Mouse (Mus musculus) neural tube, embryonic 14.5 days (tissue): ENCODE measurements around the gene Tcstv3. TPM values are rescaled to one million over a fixed set of nuclear protein-coding genes. Genes with fewer than 3 reads are reported as not detected.

Experiments
- ATAC-seq: fragments of 200-750 bp; cut with Nextera tagmentation; 2 replicates; pipeline ENCODE4 v1.8.0; 2017; ENCODE audit warnings: low read depth, mild to moderate bottlenecking, moderate TSS enrichment, moderate library complexity
- H3K27ac ChIP-seq: fragments of 300-500 bp; sonication (generic); 2 replicates; pipeline ENCODE4 v1.5.1; 2014; ENCODE audit warnings: low read depth, mild to moderate bottlenecking, control low read depth, low read length, moderate library complexity, mixed read lengths
- H3K27me3 ChIP-seq: fragments of 300-500 bp; sonication (generic); 2 replicates; pipeline ENCODE4 v1.6.1; 2014; ENCODE audit warnings: low read length; ENCODE audit not compliant: control insufficient read depth, insufficient read depth
- H3K36me3 ChIP-seq: fragments of 300-500 bp; sonication (generic); 2 replicates; pipeline ENCODE4 v1.6.1; 2014; ENCODE audit warnings: low read length, mixed read lengths; ENCODE audit not compliant: control insufficient read depth, insufficient read depth
- H3K4me1 ChIP-seq: fragments of 300-500 bp; sonication (generic); 2 replicates; pipeline ENCODE4 v1.6.1; 2014; ENCODE audit warnings: low read length; ENCODE audit not compliant: control insufficient read depth, insufficient read depth
- H3K4me2 ChIP-seq: fragments of 300-500 bp; sonication (generic); 2 replicates; pipeline ENCODE4 v1.6.1; 2014; ENCODE audit warnings: mild to moderate bottlenecking, low read depth, low read length, control low read depth
- H3K4me3 ChIP-seq: fragments of 300-500 bp; sonication (generic); 2 replicates; pipeline ENCODE4 v1.5.1; 2014; ENCODE audit warnings: low read depth, low read length, control low read depth, mixed read lengths
- H3K9ac ChIP-seq: fragments of 300-500 bp; sonication (generic); replicated peaks from 2 replicates; pipeline ENCODE4 v1.6.1; 2014; ENCODE audit warnings: low read depth, mild to moderate bottlenecking, control low read depth, low read length, mixed read lengths
- H3K9me3 ChIP-seq: fragments of 300-500 bp; sonication (generic); 2 replicates; pipeline ENCODE4 v1.6.1; 2016; ENCODE audit warnings: low read length; ENCODE audit not compliant: control insufficient read depth
- WGBS: fragments of 180-500 bp; shearing (Covaris S2); extraction: QIAGEN DNeasy Blood & Tissue Kit; methylation state at CpG from one replicate; pipeline ENCODE4 v1.1.7; 2014; 5-methylcytosine and 5-hydroxymethylcytosine counted together
- polyA plus RNA-seq: library from polyadenylated mRNA; unstranded; fragments of >200 nt; fragmentation: Nextera tagmentation; extraction: Ambion mirVana; gene quantifications from 2 replicates; pipeline ENCODE4 v1.2.1, GENCODE M21; 2014

The Tcstv3 gene
- polyA plus RNA-seq, 1 experiment from 2014 or later: not detected

DNA sequence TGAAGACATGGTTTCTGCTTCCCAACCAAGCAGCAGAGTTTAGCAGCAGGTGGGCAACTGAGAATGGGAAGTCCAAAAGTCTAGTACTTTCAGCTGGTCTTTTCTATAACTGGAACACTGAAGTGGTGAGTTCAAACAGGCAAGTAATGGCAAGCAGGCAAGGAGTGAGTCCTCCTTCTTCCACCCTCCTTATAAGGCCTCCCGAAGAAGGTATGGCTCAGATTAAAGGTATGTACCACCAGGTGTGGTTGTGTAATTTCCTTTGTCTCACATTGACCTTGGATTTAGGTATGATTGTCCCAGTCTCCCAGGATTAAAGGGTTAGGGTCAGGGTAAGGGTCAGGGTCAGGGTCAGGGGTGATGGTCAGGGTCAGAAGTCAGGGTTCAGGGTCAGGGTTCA, 4.0 kb downstream of the Tcstv3 start:
- 90% methylated on average over 1 of the region's 1 CpGs for WGBS
- no peak for ATAC-seq
- no peaks in the 10 kb centered on the region for H3K9me3 ChIP-seq
- no peaks in the 10 kb centered on the region for H3K27me3 ChIP-seq
- no peak overlapping the region for H3K9ac ChIP-seq
- no peaks in the 10 kb centered on the region for H3K4me1 ChIP-seq
- no peak overlapping the region for H3K4me2 ChIP-seq
- no peak overlapping the region for H3K27ac ChIP-seq
- H3K36me3 ChIP-seq: no peaks in the 10 kb centered on the region
- no peak overlapping the region for H3K4me3 ChIP-seq

Other genes starting within 250 kb of the Tcstv3 start
- not detected in 2 replicates for gene Gm20767, start 176.6 kb upstream of the Tcstv3 start, polyA plus RNA-seq
- not detected in 2 replicates for gene Gm21818, start 144.4 kb upstream of the Tcstv3 start, polyA plus RNA-seq
- gene Gm21762, start 100.9 kb upstream of the Tcstv3 start, polyA plus RNA-seq: not detected in 2 replicates
- gene Gm21731, start 77.8 kb upstream of the Tcstv3 start, polyA plus RNA-seq: not detected in 2 replicates
- gene AF067061, start 53.8 kb upstream of the Tcstv3 start, polyA plus RNA-seq: not detected in 2 replicates
- 0.27 TPM in 1 of 2 replicates, not detected in the other for gene BC147527, start 16.5 kb upstream of the Tcstv3 start, polyA plus RNA-seq